Mouse (Mus musculus): Measurements from ENCODE around the gene Slc6a11. TPM values are rescaled to one million over a fixed set of nuclear protein-coding genes. Genes with fewer than 3 reads are reported as not detected.

Slc6a11 gene
- polyA plus RNA-seq, 1 experiment from 2014 or later, result 0.91 TPM

- Histone ChIP-seq H3K9ac (ENCODE audit: low read depth, low read length) (no peak overlapping the region), H3K4me2 (replicated peaks; ENCODE audit: low read depth, low read length) (no peak overlapping the region), H3K4me3 (ENCODE audit: low read depth, low read length) (no peak overlapping the region), H3K27ac (ENCODE audit: low read depth, low read length) (0 out of 2 replicates have a peak overlapping the region, but pooled peaks have one; percentile 24), H3K36me3 (ENCODE audit: control insufficient read depth, insufficient read depth, low read length) (no peaks in the 10 kb centered on the region), H3K4me1 (replicated peaks; ENCODE audit: control insufficient read depth, insufficient read depth, low read length) (peaks cover 6% of the 10 kb centered on the region; the same call in 1 of the 2 replicates), H3K27me3 (ENCODE audit: control insufficient read depth, insufficient read depth, low read length) (no peaks in the 10 kb centered on the region; the same call in 1 of the 2 replicates), H3K9me3 (ENCODE audit: control insufficient read depth, low read length) (no peaks in the 10 kb centered on the region)
- DNase-seq (ENCODE audit: low spot score), result peak; percentile 41
- 23% methylated on average over 6 of the region's 6 CpGs for WGBS
- peak; percentile 83 for ATAC-seq (ENCODE audit: low FRiP score)
These were observed 108.0 kb downstream of the Slc6a11 start for GRCm38 (mm10) chr6:114238892-114239644.

DNA sequence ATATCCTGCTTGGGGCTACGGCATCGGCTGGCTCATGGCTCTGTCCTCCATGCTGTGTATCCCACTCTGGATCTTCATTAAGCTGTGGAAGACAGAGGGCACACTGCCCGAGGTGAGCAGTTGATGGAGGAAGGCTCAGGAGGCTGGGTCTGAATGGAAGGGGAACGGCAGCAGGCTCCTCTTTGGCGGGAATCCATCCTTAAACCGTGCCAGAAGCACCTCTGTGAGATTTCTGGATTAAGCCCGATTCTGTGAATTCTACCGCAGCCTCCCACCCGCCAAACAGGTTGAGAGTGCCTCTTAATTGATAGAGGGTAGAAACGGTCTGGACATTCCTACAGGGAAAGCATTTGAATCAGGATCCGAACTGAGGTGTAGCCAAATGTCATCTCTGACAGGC is 114.6 kb downstream of the Slc6a11 start:
- H3K4me2 ChIP-seq (replicated peaks; ENCODE audit: low read depth, low read length), result no peak overlapping the region
- ATAC-seq (ENCODE audit: low FRiP score), result no peak
- no peaks in the 10 kb centered on the region for H3K27me3 ChIP-seq (ENCODE audit: control insufficient read depth, insufficient read depth, low read length)
- H3K9me3 ChIP-seq (ENCODE audit: control insufficient read depth, low read length), result no peaks in the 10 kb centered on the region
- no peaks in the 10 kb centered on the region for H3K36me3 ChIP-seq (ENCODE audit: control insufficient read depth, insufficient read depth, low read length)
- H3K4me1 ChIP-seq (replicated peaks; ENCODE audit: control insufficient read depth, insufficient read depth, low read length), result no peaks in the 10 kb centered on the region
- no peak for DNase-seq (ENCODE audit: low spot score)
- H3K9ac ChIP-seq (ENCODE audit: low read depth, low read length), result no peak overlapping the region
- H3K4me3 ChIP-seq (ENCODE audit: low read depth, low read length), result no peak overlapping the region
- WGBS, result 83% methylated on average over 11 of the region's 11 CpGs
- no peak overlapping the region for H3K27ac ChIP-seq (ENCODE audit: low read depth, low read length)

DNA sequence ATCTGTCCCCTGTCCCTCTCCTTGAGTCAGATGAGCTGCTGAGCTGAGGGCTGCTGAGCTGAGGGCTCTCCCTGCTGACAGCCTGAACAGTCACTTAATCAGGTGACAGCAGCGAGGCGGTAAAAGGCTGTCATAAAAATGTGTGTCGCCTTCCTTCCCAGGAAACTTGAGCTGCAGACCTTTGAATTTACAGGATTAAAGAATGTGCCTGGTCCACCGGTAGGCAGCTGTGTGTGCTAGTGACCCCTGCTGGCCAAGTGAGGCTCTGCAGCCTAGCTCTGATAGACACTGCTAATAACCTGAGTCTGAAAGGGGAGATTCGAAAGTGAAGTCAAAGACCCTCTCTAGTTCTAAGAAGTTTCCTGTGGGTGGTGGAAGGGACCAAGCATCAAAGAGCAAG is 119.3 kb downstream of the Slc6a11 start:
- 11% methylated on average over 5 of the region's 5 CpGs for WGBS
- Histone ChIP-seq H3K4me1 (replicated peaks; ENCODE audit: control insufficient read depth, insufficient read depth, low read length) (no peaks in the 10 kb centered on the region), H3K36me3 (ENCODE audit: control insufficient read depth, insufficient read depth, low read length) (no peaks in the 10 kb centered on the region), H3K27me3 (ENCODE audit: control insufficient read depth, insufficient read depth, low read length) (no peaks in the 10 kb centered on the region), H3K9me3 (ENCODE audit: control insufficient read depth, low read length) (no peaks in the 10 kb centered on the region), H3K27ac (ENCODE audit: low read depth, low read length) (no peak overlapping the region), H3K4me2 (replicated peaks; ENCODE audit: low read depth, low read length) (no peak overlapping the region), H3K9ac (ENCODE audit: low read depth, low read length) (no peak overlapping the region), H3K4me3 (ENCODE audit: low read depth, low read length) (no peak overlapping the region)
- ATAC-seq (ENCODE audit: low FRiP score), result peak; percentile 54; the same call in 1 of the 2 replicates
- DNase-seq (ENCODE audit: low spot score), result peak; percentile 90

DNA sequence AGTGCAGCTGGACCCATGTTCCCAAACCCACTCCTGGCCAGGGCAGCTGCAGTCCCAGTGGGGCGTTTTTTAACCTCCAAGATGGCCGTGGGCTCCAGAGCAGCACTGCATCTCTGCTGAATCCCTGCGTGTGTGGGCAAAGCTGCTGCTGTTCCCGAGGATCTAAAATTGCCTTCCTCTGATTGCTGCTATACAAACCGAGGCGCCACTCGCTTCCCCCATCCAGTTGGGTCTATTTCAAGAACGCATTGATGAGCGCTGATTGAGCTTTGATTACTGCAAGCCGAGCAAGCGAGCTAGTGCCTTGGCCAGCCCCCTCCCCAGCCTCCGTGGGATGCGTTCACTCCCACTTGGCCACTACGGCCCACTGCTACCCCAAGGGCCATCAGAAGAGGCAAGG is 123.9 kb downstream of the Slc6a11 start:
- no peak overlapping the region for H3K4me3 ChIP-seq (ENCODE audit: low read depth, low read length)
- no peaks in the 10 kb centered on the region for H3K9me3 ChIP-seq (ENCODE audit: control insufficient read depth, low read length)
- H3K4me1 ChIP-seq (replicated peaks; ENCODE audit: control insufficient read depth, insufficient read depth, low read length), result peaks cover 6% of the 10 kb centered on the region; the same call in 1 of the 2 replicates
- WGBS, result 82% methylated on average over 14 of the region's 14 CpGs
- ATAC-seq (ENCODE audit: low FRiP score) (no peak), DNase-seq (ENCODE audit: low spot score) (no peak)
- no peaks in the 10 kb centered on the region for H3K36me3 ChIP-seq (ENCODE audit: control insufficient read depth, insufficient read depth, low read length)
- no peak overlapping the region for H3K4me2 ChIP-seq (replicated peaks; ENCODE audit: low read depth, low read length)
- H3K27me3 ChIP-seq (ENCODE audit: control insufficient read depth, insufficient read depth, low read length), result no peaks in the 10 kb centered on the region
- H3K27ac ChIP-seq (ENCODE audit: low read depth, low read length), result no peak overlapping the region
- no peak overlapping the region for H3K9ac ChIP-seq (ENCODE audit: low read depth, low read length)

DNA sequence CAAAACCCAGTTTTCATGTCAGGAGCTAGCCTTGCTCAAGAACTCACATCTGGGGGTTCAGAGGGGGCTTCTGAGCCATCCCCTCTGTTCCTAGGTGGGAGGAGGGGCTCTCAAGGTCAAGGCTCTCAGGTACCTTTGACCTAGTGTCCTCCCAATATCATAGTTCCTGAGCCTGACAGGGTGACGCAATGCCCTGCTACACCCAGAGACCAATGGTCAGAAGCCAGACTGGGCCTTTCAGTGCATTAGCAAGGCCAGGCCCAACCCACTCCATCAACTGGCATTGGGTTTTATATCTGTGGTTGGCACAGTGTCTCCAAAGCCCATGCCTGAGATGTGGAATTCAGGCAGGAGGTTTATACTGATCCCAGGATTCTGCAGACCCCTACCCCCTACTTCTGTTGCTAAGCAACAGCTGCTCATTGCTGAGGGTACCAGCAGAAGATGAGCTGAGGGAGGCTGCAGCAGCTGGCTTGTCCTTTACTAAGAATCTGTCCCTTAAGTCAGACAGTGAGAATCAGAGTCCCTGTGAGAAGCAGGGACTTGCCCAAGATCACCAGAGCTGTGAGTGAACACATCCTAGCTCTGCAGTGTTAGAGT is 126.8 kb downstream of the Slc6a11 start:
- Histone ChIP-seq H3K4me2 (replicated peaks; ENCODE audit: low read depth, low read length) (no peak overlapping the region), H3K36me3 (ENCODE audit: control insufficient read depth, insufficient read depth, low read length) (no peaks in the 10 kb centered on the region), H3K9ac (ENCODE audit: low read depth, low read length) (no peak overlapping the region), H3K9me3 (ENCODE audit: control insufficient read depth, low read length) (no peaks in the 10 kb centered on the region), H3K4me3 (ENCODE audit: low read depth, low read length) (no peak overlapping the region), H3K27me3 (ENCODE audit: control insufficient read depth, insufficient read depth, low read length) (no peaks in the 10 kb centered on the region), H3K27ac (ENCODE audit: low read depth, low read length) (peak overlapping the region; percentile 13; the same call in 1 of the 2 replicates), H3K4me1 (replicated peaks; ENCODE audit: control insufficient read depth, insufficient read depth, low read length) (peaks cover 8% of the 10 kb centered on the region; the same call in 1 of the 2 replicates)
- ATAC-seq (ENCODE audit: low FRiP score) (no peak), DNase-seq (ENCODE audit: low spot score) (no peak)
- 68% methylated on average over 1 of the region's 1 CpGs for WGBS

- H3K4me1 ChIP-seq (replicated peaks; ENCODE audit: control insufficient read depth, insufficient read depth, low read length), result peaks cover 8% of the 10 kb centered on the region; the same call in 1 of the 2 replicates
- H3K4me2 ChIP-seq (replicated peaks; ENCODE audit: low read depth, low read length), result no peak overlapping the region
- no peak overlapping the region for H3K9ac ChIP-seq (ENCODE audit: low read depth, low read length)
- H3K36me3 ChIP-seq (ENCODE audit: control insufficient read depth, insufficient read depth, low read length), result no peaks in the 10 kb centered on the region
- no peak for DNase-seq (ENCODE audit: low spot score)
- H3K27ac ChIP-seq (ENCODE audit: low read depth, low read length), result no peak overlapping the region
- WGBS, result 52% methylated on average over 3 of the region's 3 CpGs
- no peak for ATAC-seq (ENCODE audit: low FRiP score)
- H3K4me3 ChIP-seq (ENCODE audit: low read depth, low read length), result no peak overlapping the region
- no peaks in the 10 kb centered on the region for H3K9me3 ChIP-seq (ENCODE audit: control insufficient read depth, low read length)
- H3K27me3 ChIP-seq (ENCODE audit: control insufficient read depth, insufficient read depth, low read length), result no peaks in the 10 kb centered on the region
These were observed 127.7 kb downstream of the Slc6a11 start for GRCm38 (mm10) chr6:114258661-114259193.

GRCm38 (mm10) chr6:114261609-114262008 is 130.6 kb downstream of the Slc6a11 start:
- Histone ChIP-seq H3K4me2 (replicated peaks; ENCODE audit: low read depth, low read length) (no peak overlapping the region), H3K27me3 (ENCODE audit: control insufficient read depth, insufficient read depth, low read length) (no peaks in the 10 kb centered on the region), H3K9ac (ENCODE audit: low read depth, low read length) (0 out of 2 replicates have a peak overlapping the region, but pooled peaks have one; percentile 7), H3K9me3 (ENCODE audit: control insufficient read depth, low read length) (no peaks in the 10 kb centered on the region), H3K27ac (ENCODE audit: low read depth, low read length) (no peak overlapping the region), H3K4me3 (ENCODE audit: low read depth, low read length) (no peak overlapping the region), H3K36me3 (ENCODE audit: control insufficient read depth, insufficient read depth, low read length) (no peaks in the 10 kb centered on the region), H3K4me1 (replicated peaks; ENCODE audit: control insufficient read depth, insufficient read depth, low read length) (peaks cover 8% of the 10 kb centered on the region; the same call in 1 of the 2 replicates)
- ATAC-seq (ENCODE audit: low FRiP score), result no peak
- WGBS, result 68% methylated on average over 6 of the region's 6 CpGs
- no peak for DNase-seq (ENCODE audit: low spot score)

DNA sequence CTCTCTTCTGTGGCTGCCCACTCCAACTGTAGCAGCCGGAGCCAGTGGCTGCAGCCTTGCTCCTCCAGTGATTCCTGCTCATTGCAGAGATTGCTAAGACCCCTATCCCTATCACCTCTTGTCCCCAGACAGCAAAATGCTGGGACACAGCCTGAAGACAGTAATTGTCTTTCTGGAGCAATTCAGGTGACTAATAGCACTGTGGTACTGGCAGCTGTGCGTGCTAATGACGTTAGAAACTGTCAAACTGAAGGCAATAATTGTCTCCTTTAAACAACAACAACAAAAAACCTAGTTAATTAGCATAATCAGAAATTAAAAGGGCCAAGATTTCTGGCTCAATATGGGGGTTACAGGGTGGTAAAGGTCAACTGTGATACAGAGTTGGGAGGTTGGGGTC is 133.0 kb downstream of the Slc6a11 start:
- Histone ChIP-seq H3K36me3 (ENCODE audit: control insufficient read depth, insufficient read depth, low read length) (no peaks in the 10 kb centered on the region), H3K9me3 (ENCODE audit: control insufficient read depth, low read length) (no peaks in the 10 kb centered on the region), H3K27ac (ENCODE audit: low read depth, low read length) (no peak overlapping the region), H3K27me3 (ENCODE audit: control insufficient read depth, insufficient read depth, low read length) (no peaks in the 10 kb centered on the region), H3K4me2 (replicated peaks; ENCODE audit: low read depth, low read length) (no peak overlapping the region), H3K9ac (ENCODE audit: low read depth, low read length) (no peak overlapping the region), H3K4me1 (replicated peaks; ENCODE audit: control insufficient read depth, insufficient read depth, low read length) (peaks cover 2% of the 10 kb centered on the region; the same call in 1 of the 2 replicates), H3K4me3 (ENCODE audit: low read depth, low read length) (no peak overlapping the region)
- DNase-seq (ENCODE audit: low spot score), result no peak
- ATAC-seq (ENCODE audit: low FRiP score), result no peak
- 55% methylated on average over 3 of the region's 3 CpGs for WGBS
